Mouse (Mus musculus) heart, adult 8-10 months (tissue): ENCODE measurements around the gene Rgs17. TPM values are rescaled to one million over a fixed set of nuclear protein-coding genes. Genes with fewer than 3 reads are reported as not detected.
A peak's percentile ranks its signal among the peaks of the same experiment; 100 is the strongest.

Experiments
- DNase-seq: peaks from one replicate; pipeline ENCODE4 v3.0.0; 2022; ENCODE audit warnings: low spot score
- total RNA-seq, 4 experiments: library from RNA; stranded (reverse); gene quantifications; 2 replicates each; pipeline ENCODE4 v1.2.4; 2022

Gene Rgs17
- total RNA-seq, 4 experiments from 2014 or later = 0.47 to 0.75 (median 0.50) TPM

- DNase-seq = peak; percentile 68
These were observed 97.4 kb downstream of the Rgs17 start for GRCm38 (mm10) chr10:5824779-5825178.

GRCm38 (mm10) chr10:5823740-5824491, 98.3 kb downstream of the Rgs17 start, which contains the start of gene Mtrf1l:
Mtrf1l (minus strand) TSS chr10:5823910.
- peak; percentile 98 for DNase-seq

GRCm38 (mm10) chr10:5823291-5823739, 98.9 kb downstream of the Rgs17 start:
- DNase-seq = peak; percentile 9

GRCm38 (mm10) chr10:5818772-5819171, 103.4 kb downstream of the Rgs17 start:
- DNase-seq = no peak

- DNase-seq = no peak
These were observed 106.2 kb downstream of the Rgs17 start for GRCm38 (mm10) chr10:5815968-5816367.

GRCm38 (mm10) chr10:5813724-5814123, 108.5 kb downstream of the Rgs17 start:
- no peak for DNase-seq

- DNase-seq = no peak
These were observed 114.5 kb downstream of the Rgs17 start for GRCm38 (mm10) chr10:5807683-5808082.

GRCm38 (mm10) chr10:5806996-5807395, 115.2 kb downstream of the Rgs17 start:
- no peak for DNase-seq

- DNase-seq = peak; percentile 11
These were observed 115.8 kb downstream of the Rgs17 start for GRCm38 (mm10) chr10:5806416-5806815.

GRCm38 (mm10) chr10:5805731-5806307, 116.4 kb downstream of the Rgs17 start:
- DNase-seq = peak; percentile 96

GRCm38 (mm10) chr10:5805243-5805730, 116.9 kb downstream of the Rgs17 start, which contains the start of gene Fbxo5:
Fbxo5 (minus strand) TSS chr10:5805600.
- DNase-seq = peak; percentile 96

GRCm38 (mm10) chr10:5804691-5805156, 117.5 kb downstream of the Rgs17 start:
- no peak for DNase-seq

- no peak for DNase-seq
These were observed 118.5 kb downstream of the Rgs17 start for GRCm38 (mm10) chr10:5803739-5804138.

- no peak for DNase-seq
These were observed 119.3 kb downstream of the Rgs17 start for GRCm38 (mm10) chr10:5802866-5803265.

GRCm38 (mm10) chr10:5800490-5800889, 121.7 kb downstream of the Rgs17 start:
- peak; percentile 21 for DNase-seq

- no peak for DNase-seq
These were observed 124.1 kb downstream of the Rgs17 start for GRCm38 (mm10) chr10:5798069-5798468.

- peak; percentile 13 for DNase-seq
These were observed 131.5 kb downstream of the Rgs17 start for GRCm38 (mm10) chr10:5790657-5791056.

- no peak for DNase-seq
These were observed 135.3 kb downstream of the Rgs17 start for GRCm38 (mm10) chr10:5786923-5787322.
